Mouse (Mus musculus): ENCODE measurements at regions not wholly inside any gene's neighbourhood (a gene's known extent, or its start where the extent isn't known, plus 50 kb on each side); places are given as distances from the start of the nearest gene placed in this dataset.
A peak's percentile ranks its signal among the peaks of the same experiment; 100 is the strongest.

- no peak for DNase-seq
Observed at GRCm38 (mm10) chr12:86830247-86830585, 54.4 kb downstream of the Irf2bpl start.

GRCm38 (mm10) chr12:86829581-86830246, 54.9 kb downstream of the Irf2bpl start:
- no peak for DNase-seq

GRCm38 (mm10) chr12:86827241-86827606, 57.4 kb downstream of the Irf2bpl start:
- DNase-seq = no peak

GRCm38 (mm10) chr12:86826420-86827240, 58.0 kb downstream of the Irf2bpl start:
- DNase-seq = peak; percentile 50

- DNase-seq = peak; percentile 19
Observed at GRCm38 (mm10) chr12:86825584-86826419, 58.8 kb downstream of the Irf2bpl start.

GRCm38 (mm10) chr12:86824860-86825583, 59.6 kb downstream of the Irf2bpl start:
- peak; percentile 94 for DNase-seq

GRCm38 (mm10) chr12:86823855-86824589, 60.6 kb downstream of the Irf2bpl start:
- DNase-seq = peak; percentile 99

GRCm38 (mm10) chr12:86823488-86823854, 61.1 kb downstream of the Irf2bpl start:
- no peak for DNase-seq

- DNase-seq = no peak
Observed at GRCm38 (mm10) chr12:86821183-86821582, 63.4 kb downstream of the Irf2bpl start.

- no peak for DNase-seq
Observed at GRCm38 (mm10) chr12:86819568-86819967, 65.0 kb downstream of the Irf2bpl start.

GRCm38 (mm10) chr12:86819163-86819562, 65.4 kb downstream of the Irf2bpl start:
- DNase-seq = no peak

- DNase-seq = peak; percentile 40
Observed at GRCm38 (mm10) chr12:86818201-86818600, 66.4 kb downstream of the Irf2bpl start.

- DNase-seq = peak; percentile 68
Observed at GRCm38 (mm10) chr12:86816702-86817610, 67.6 kb downstream of the Irf2bpl start.

- peak; percentile 90 for DNase-seq
Observed at GRCm38 (mm10) chr12:86816171-86816701, 68.4 kb downstream of the Irf2bpl start.

GRCm38 (mm10) chr12:86814740-86815139, 69.9 kb downstream of the Irf2bpl start:
- DNase-seq = no peak

Measured in retina, postnatal 1 day (tissue).